Mouse (Mus musculus): Measurements from ENCODE around the gene Slc27a3. TPM values are rescaled to one million over a fixed set of nuclear protein-coding genes. Genes with fewer than 3 reads are reported as not detected.

The Slc27a3 gene
- polyA plus RNA-seq, 1 experiment from 2014 or later: 44.3 TPM

DNA sequence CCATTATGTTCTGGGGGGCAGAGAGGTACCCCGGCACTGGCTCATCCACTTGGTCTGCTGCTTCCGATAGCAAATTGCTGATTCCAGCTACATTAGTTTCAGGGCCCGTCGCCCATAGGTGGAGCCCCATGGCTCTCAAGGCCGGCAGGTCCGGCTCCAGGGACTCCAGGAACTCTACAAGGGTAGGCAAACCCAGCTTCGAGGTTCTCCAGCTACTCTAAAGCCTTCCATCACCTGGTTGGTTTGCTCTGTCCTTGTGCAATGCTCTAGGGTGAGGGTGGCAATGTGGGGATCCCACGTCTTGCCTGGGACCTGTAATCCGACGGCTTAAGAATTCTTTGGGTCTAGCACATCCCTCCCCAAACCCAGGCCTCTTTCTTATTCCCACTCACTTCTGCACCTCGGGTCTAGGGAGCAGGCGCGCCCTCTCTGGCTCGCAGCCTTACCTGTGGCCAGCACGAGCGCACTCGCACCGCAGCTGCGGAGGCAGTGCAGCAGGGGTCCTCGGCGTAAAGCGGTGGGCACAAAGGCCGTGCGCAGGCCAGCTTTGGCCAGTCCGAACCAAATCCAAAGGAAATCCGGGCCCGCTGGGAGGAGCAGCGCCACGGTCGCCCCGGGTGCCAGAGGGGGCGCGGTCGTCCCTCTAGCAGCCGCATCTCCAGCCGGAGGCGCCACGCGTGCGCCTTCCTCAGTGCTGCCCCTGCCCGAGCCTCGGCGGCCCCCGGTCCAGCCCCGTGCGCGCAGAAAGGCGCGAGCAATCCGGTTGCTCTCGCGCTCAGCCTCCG lies 820 bp downstream of the Slc27a3 start:
- Histone ChIP-seq H3K9ac (peak overlapping the region; percentile 93), H3K4me1 (peaks cover 50% of the 10 kb centered on the region), H3K4me3 (peak overlapping the region; percentile 76), H3K36me3 (peaks cover 55% of the 10 kb centered on the region), H3K9me3 (no peaks in the 10 kb centered on the region), H3K4me2 (peak overlapping the region; percentile 92), H3K27ac (peak overlapping the region; percentile 98), H3K27me3 (no peaks in the 10 kb centered on the region)
- 3% methylated on average over 53 of the region's 53 CpGs for WGBS
- ATAC-seq (ENCODE audit: insufficient number of reproducible peaks, insufficient read depth, low FRiP score, low TSS enrichment, low read depth): peak; percentile 48

DNA sequence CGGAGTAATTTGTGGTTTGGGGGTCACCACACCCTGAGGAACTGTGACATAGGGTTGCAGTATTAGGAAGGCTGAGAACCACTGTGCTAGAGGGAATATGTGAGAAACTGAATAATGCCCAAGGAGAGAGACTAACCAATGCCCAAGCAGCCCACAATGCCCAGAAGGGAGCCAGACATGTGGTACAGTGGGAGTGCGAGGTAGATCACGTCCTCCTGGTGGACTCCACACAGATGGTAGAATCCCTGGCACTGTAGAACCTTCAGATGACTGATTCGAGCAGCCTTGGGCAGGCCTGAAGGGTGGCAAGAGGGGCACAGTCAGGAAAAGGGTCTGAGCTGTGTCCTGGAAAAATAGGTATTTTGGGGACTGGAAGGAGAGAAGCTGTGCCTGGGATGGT lies 1.5 kb downstream of the Slc27a3 start:
- Histone ChIP-seq H3K9me3 (no peaks in the 10 kb centered on the region), H3K27me3 (no peaks in the 10 kb centered on the region), H3K4me2 (peak overlapping the region; percentile 92), H3K4me1 (peaks cover 50% of the 10 kb centered on the region), H3K9ac (peak overlapping the region; percentile 93), H3K36me3 (peaks cover 48% of the 10 kb centered on the region), H3K27ac (peak overlapping the region; percentile 98), H3K4me3 (peak overlapping the region; percentile 76)
- no peak for ATAC-seq (ENCODE audit: insufficient number of reproducible peaks, insufficient read depth, low FRiP score, low TSS enrichment, low read depth)
- WGBS: 59% methylated on average over 4 of the region's 4 CpGs

DNA sequence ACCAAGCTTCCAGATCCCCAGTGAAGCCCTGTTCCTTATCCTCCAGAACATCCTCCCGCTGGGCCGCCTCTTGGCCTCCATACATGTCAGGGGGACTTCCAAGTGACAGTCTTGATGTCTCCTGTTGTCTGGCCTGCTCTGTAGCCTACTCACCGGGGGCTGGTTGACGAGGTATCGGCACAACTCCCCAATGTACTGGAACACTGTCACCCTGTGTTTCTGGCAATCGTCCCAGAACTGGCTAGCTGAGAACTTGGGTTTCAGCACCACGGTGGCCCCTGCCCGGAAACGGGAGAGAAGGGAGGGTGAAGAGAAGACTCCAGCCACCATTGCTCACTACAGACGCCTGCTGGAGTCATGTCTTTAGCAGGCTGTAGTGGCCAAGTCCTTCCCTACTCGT lies 2.3 kb downstream of the Slc27a3 start:
- H3K4me1 ChIP-seq: peaks cover 50% of the 10 kb centered on the region
- H3K27ac ChIP-seq: no peak overlapping the region
- peak overlapping the region; percentile 76 for H3K4me3 ChIP-seq
- no peak for ATAC-seq (ENCODE audit: insufficient number of reproducible peaks, insufficient read depth, low FRiP score, low TSS enrichment, low read depth)
- no peaks in the 10 kb centered on the region for H3K27me3 ChIP-seq
- peak overlapping the region; percentile 93 for H3K9ac ChIP-seq
- H3K9me3 ChIP-seq: no peaks in the 10 kb centered on the region
- H3K36me3 ChIP-seq: peaks cover 41% of the 10 kb centered on the region
- H3K4me2 ChIP-seq: peak overlapping the region; percentile 92
- WGBS: 58% methylated on average over 11 of the region's 11 CpGs

GRCm38 (mm10) chr3:90386817-90387216 lies 2.9 kb downstream of the Slc27a3 start:
- Histone ChIP-seq H3K4me2 (peak overlapping the region; percentile 92), H3K36me3 (peaks cover 34% of the 10 kb centered on the region), H3K9me3 (no peaks in the 10 kb centered on the region), H3K4me1 (peaks cover 45% of the 10 kb centered on the region), H3K27me3 (no peaks in the 10 kb centered on the region), H3K4me3 (peak overlapping the region; percentile 76; the same call in 1 of the 2 replicates), H3K27ac (no peak overlapping the region), H3K9ac (no peak overlapping the region; the same call in 1 of the 2 replicates)
- no peak for ATAC-seq (ENCODE audit: insufficient number of reproducible peaks, insufficient read depth, low FRiP score, low TSS enrichment, low read depth)
- 91% methylated on average over 10 of the region's 10 CpGs for WGBS

- no peaks in the 10 kb centered on the region for H3K27me3 ChIP-seq
- WGBS: 62% methylated on average over 7 of the region's 7 CpGs
- H3K4me2 ChIP-seq: no peak overlapping the region
- H3K4me1 ChIP-seq: peaks cover 30% of the 10 kb centered on the region
- H3K9ac ChIP-seq: no peak overlapping the region
- peaks cover 26% of the 10 kb centered on the region for H3K36me3 ChIP-seq
- no peak for ATAC-seq (ENCODE audit: insufficient number of reproducible peaks, insufficient read depth, low FRiP score, low TSS enrichment, low read depth)
- no peak overlapping the region for H3K4me3 ChIP-seq
- H3K9me3 ChIP-seq: no peaks in the 10 kb centered on the region
- no peak overlapping the region for H3K27ac ChIP-seq
These were observed 4.8 kb downstream of the Slc27a3 start for GRCm38 (mm10) chr3:90384851-90385375.

DNA sequence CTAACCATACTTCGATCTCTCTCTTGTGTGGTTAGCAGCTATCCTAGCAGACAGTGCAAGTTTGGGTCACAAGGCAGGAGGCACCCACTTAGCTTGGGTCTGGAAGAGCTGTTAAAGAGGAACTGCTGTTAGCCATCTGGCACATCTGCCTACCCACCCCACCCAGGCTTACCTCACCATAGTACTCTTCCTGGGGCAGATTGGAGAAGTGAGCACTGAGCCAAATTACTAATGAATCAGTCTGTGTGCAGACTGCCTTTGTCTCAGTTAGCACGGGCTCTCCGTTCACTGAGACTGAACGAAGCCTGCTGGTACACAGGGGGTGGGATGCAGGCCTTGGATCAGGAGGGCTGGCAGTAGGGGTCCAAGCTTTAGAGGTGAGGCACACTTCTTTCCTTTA lies 6.0 kb downstream of the Slc27a3 start:
- peaks cover 26% of the 10 kb centered on the region for H3K36me3 ChIP-seq
- no peak overlapping the region for H3K4me3 ChIP-seq
- ATAC-seq (ENCODE audit: insufficient number of reproducible peaks, insufficient read depth, low FRiP score, low TSS enrichment, low read depth): no peak
- H3K9ac ChIP-seq: no peak overlapping the region
- H3K4me1 ChIP-seq: peaks cover 24% of the 10 kb centered on the region
- peak overlapping the region; percentile 28; the same call in 1 of the 2 replicates for H3K27ac ChIP-seq
- no peaks in the 10 kb centered on the region for H3K9me3 ChIP-seq
- no peak overlapping the region for H3K4me2 ChIP-seq
- 88% methylated on average over 4 of the region's 4 CpGs for WGBS
- H3K27me3 ChIP-seq: no peaks in the 10 kb centered on the region

DNA sequence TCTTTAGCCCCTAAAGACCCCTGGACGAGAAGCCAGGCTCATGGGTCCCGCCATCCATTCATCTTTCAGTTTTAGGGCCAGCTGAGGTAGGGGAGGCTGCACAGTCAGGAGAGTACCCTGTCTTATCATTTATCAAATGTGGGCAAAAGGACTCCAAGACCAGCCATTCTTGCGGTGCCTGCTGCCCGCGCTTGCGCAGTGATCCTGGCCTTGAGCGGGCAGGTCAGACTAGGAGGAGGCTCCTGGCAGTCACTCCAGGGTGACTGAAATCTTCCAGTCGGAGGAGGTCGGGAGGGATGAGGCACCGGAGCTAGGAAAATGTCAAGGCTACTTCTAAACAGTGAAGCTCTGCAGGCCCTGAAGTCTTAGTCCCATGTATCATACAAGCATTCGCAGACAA lies 8.0 kb downstream of the Slc27a3 start:
- H3K4me2 ChIP-seq: no peak overlapping the region
- H3K27me3 ChIP-seq: no peaks in the 10 kb centered on the region
- peaks cover 20% of the 10 kb centered on the region for H3K36me3 ChIP-seq
- no peak overlapping the region for H3K27ac ChIP-seq
- H3K4me1 ChIP-seq: peaks cover 5% of the 10 kb centered on the region; the same call in 1 of the 2 replicates
- no peaks in the 10 kb centered on the region for H3K9me3 ChIP-seq
- H3K9ac ChIP-seq: no peak overlapping the region
- no peak for ATAC-seq (ENCODE audit: insufficient number of reproducible peaks, insufficient read depth, low FRiP score, low TSS enrichment, low read depth)
- WGBS: 68% methylated on average over 11 of the region's 11 CpGs
- no peak overlapping the region for H3K4me3 ChIP-seq

GRCm38 (mm10) chr3:90378496-90378895 lies 11.2 kb downstream of the Slc27a3 start:
- Histone ChIP-seq H3K27ac (no peak overlapping the region), H3K9me3 (no peaks in the 10 kb centered on the region), H3K9ac (no peak overlapping the region), H3K27me3 (no peaks in the 10 kb centered on the region), H3K4me2 (no peak overlapping the region), H3K36me3 (no peaks in the 10 kb centered on the region), H3K4me3 (no peak overlapping the region), H3K4me1 (0 out of 2 replicates have a peak, but pooled peaks cover 4% of the 10 kb centered on the region)
- no peak for ATAC-seq (ENCODE audit: insufficient number of reproducible peaks, insufficient read depth, low FRiP score, low TSS enrichment, low read depth)
- 83% methylated on average over 5 of the region's 5 CpGs for WGBS

DNA sequence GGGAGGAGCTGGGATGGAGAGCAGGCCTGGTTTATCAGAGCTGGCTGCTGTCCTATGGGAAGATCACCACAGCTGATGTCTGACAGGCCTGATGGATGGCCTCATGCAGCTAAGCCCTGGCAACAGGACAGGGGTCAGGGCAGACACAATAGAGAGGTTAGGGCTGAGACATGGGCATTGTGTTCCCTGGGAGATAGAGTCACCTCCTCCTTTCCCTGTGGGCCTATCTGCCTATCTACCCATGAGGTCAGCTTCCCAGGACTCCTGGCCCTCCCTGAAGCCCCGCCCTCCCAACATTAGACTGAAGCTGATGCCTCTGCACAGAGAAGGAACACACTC lies 13.5 kb downstream of the Slc27a3 start:
- WGBS: 62% methylated on average over 1 of the region's 1 CpGs
- Histone ChIP-seq H3K36me3 (no peaks in the 10 kb centered on the region), H3K4me3 (no peak overlapping the region), H3K9me3 (no peaks in the 10 kb centered on the region), H3K9ac (0 out of 2 replicates have a peak overlapping the region, but pooled peaks have one; percentile 21), H3K27me3 (no peaks in the 10 kb centered on the region), H3K27ac (no peak overlapping the region), H3K4me1 (no peaks in the 10 kb centered on the region), H3K4me2 (no peak overlapping the region)
- no peak for ATAC-seq (ENCODE audit: insufficient number of reproducible peaks, insufficient read depth, low FRiP score, low TSS enrichment, low read depth)

DNA sequence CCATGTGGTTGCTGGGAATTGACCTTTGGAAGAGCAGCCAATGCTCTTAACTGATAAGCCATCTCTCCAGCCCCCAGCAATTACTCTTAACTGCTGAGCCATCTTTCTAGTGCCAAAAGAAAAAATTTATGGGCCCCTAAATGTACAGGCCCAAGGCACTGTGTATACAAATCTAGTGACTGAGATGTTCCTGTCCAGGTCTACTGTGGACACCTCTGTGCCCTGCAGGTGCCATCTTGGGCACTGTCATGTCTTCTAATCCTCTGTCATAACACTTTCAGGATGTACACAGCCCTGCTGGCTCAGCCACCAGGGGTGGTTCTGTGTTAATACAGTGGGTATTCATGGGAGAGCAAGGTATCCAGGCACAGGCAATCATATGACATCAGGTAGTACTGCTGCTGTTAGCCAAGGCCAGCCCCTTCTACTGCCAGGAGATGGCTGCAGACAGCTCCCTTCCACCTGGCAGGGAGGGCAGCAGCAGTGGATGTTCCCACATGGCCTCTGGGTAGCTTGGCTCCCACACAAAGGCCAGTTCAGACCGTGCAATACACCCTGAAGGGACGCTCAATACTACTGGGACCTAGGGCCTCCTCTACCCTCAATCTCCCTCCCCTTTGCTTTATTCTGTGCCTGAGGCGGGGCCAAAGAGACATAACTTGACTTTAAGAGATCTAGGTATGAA lies 14.0 kb downstream of the Slc27a3 start:
- WGBS: 51% methylated on average over 3 of the region's 3 CpGs
- Histone ChIP-seq H3K4me1 (no peaks in the 10 kb centered on the region), H3K4me2 (no peak overlapping the region), H3K4me3 (no peak overlapping the region), H3K9ac (0 out of 2 replicates have a peak overlapping the region, but pooled peaks have one; percentile 21), H3K36me3 (no peaks in the 10 kb centered on the region), H3K27ac (no peak overlapping the region), H3K27me3 (no peaks in the 10 kb centered on the region), H3K9me3 (no peaks in the 10 kb centered on the region)
- ATAC-seq (ENCODE audit: insufficient number of reproducible peaks, insufficient read depth, low FRiP score, low TSS enrichment, low read depth): no peak

DNA sequence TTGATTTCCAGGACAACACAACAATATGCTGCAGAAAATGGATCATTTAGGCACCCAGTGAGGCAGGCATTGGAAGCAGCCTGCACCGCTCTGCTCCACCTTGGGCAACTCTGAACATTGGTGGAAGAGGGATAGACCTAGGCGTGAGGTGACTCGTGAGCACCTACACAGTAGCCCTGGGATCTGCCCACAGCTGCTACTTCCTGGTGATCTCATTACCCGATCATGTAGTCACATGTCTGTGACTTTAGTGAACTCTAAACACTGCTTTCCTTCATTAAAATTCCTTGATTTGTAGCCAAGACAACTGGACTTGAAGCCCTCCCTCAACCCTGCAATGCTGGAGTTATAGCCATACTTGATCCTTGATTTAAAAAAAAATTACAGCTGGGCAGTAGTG lies 15.4 kb downstream of the Slc27a3 start:
- no peaks in the 10 kb centered on the region for H3K27me3 ChIP-seq
- WGBS: 75% methylated on average over 4 of the region's 4 CpGs
- no peak overlapping the region for H3K4me2 ChIP-seq
- no peak overlapping the region for H3K4me3 ChIP-seq
- no peaks in the 10 kb centered on the region for H3K36me3 ChIP-seq
- H3K4me1 ChIP-seq: no peaks in the 10 kb centered on the region
- no peak overlapping the region for H3K27ac ChIP-seq
- no peaks in the 10 kb centered on the region for H3K9me3 ChIP-seq
- H3K9ac ChIP-seq: no peak overlapping the region
- no peak for ATAC-seq (ENCODE audit: insufficient number of reproducible peaks, insufficient read depth, low FRiP score, low TSS enrichment, low read depth)

Measured in embryonic facial prominence, embryonic 13.5 days (tissue).